Mouse (Mus musculus) limb, embryonic 15.5 days (tissue): ENCODE data around the gene Hyal2. TPM values are rescaled to one million over a fixed set of nuclear protein-coding genes. Genes with fewer than 3 reads are reported as not detected.
A peak's percentile ranks its signal among the peaks of the same experiment; 100 is the strongest.
"Not testable (repeated sequence)": the region's sequence is repeated elsewhere in the genome, so short reads cannot be mapped to it uniquely, and the experiment has no call there.

Experiments used
- ATAC-seq: fragments of 200-750 bp; cut with Nextera tagmentation; 2 replicates; pipeline ENCODE4 v1.8.0; 2017; ENCODE audit warnings: low read depth, moderate TSS enrichment; ENCODE audit not compliant: insufficient number of reproducible peaks, low FRiP score, low TSS enrichment
- H3K27ac ChIP-seq: fragments of 300-500 bp; sonication (generic); 2 replicates; pipeline ENCODE4 v1.5.1; 2015; ENCODE audit warnings: moderate library complexity, mild to moderate bottlenecking, inconsistent platforms
- H3K27me3 ChIP-seq: fragments of 300-500 bp; sonication (generic); 2 replicates; pipeline ENCODE4 v1.6.1; 2015; ENCODE audit warnings: inconsistent platforms
- H3K36me3 ChIP-seq: fragments of 300-500 bp; sonication (generic); 2 replicates; pipeline ENCODE4 v1.6.1; 2015; ENCODE audit warnings: inconsistent platforms
- H3K4me1 ChIP-seq: fragments of 300-500 bp; sonication (generic); 2 replicates; pipeline ENCODE4 v1.6.1; 2015; ENCODE audit warnings: inconsistent platforms
- H3K4me2 ChIP-seq: fragments of 300-500 bp; sonication (generic); 2 replicates; pipeline ENCODE4 v1.6.1; 2015; ENCODE audit warnings: mild to moderate bottlenecking, inconsistent platforms
- H3K4me3 ChIP-seq: fragments of 300-500 bp; sonication (generic); 2 replicates; pipeline ENCODE4 v1.5.1; 2015; ENCODE audit warnings: mild to moderate bottlenecking, inconsistent platforms
- H3K9ac ChIP-seq: fragments of 300-500 bp; sonication (generic); 2 replicates; pipeline ENCODE4 v1.6.1; 2015; ENCODE audit warnings: inconsistent platforms
- H3K9me3 ChIP-seq: fragments of 300-500 bp; sonication (generic); 2 replicates; pipeline ENCODE4 v1.6.1; 2016; ENCODE audit warnings: inconsistent platforms
- WGBS: fragments of 180-500 bp; shearing (Covaris S2); methylation state at CpG from one replicate; pipeline ENCODE4 v1.1.7; 2015; 5-methylcytosine and 5-hydroxymethylcytosine counted together
- polyA plus RNA-seq: library from polyadenylated mRNA; unstranded; fragments of >200 nt; fragmentation: Nextera tagmentation; extraction: Ambion mirVana; gene quantifications from 2 replicates; pipeline ENCODE4 v1.2.1, GENCODE M21; 2015

Hyal2 gene
- polyA plus RNA-seq, 1 experiment from 2014 or later: 101 TPM

- Histone ChIP-seq H3K9ac (peak overlapping the region; percentile 11; the same call in 1 of the 2 replicates), H3K27ac (0 out of 2 replicates have a peak overlapping the region, but pooled peaks have one; percentile 97), H3K36me3 (peaks cover 44% of the 10 kb centered on the region)
Observed at GRCm38 (mm10) chr9:107556346-107556745, 11.4 kb upstream of the Hyal2 start.

GRCm38 (mm10) chr9:107563029-107563581, 4.6 kb upstream of the Hyal2 start, which contains the start of gene Tusc2:
Gene Tusc2 (plus strand): TSS chr9:107563255.
- no peaks in the 10 kb centered on the region for H3K27me3 ChIP-seq
- H3K4me3 ChIP-seq: peak within 1 kb of the TSS; percentile 68
- peak within 1 kb of the TSS; percentile 85 for H3K4me2 ChIP-seq
- under 1% methylated on average over 46 of the region's 46 CpGs for WGBS
- peak within 1 kb of the TSS; percentile 64 for H3K27ac ChIP-seq
- H3K4me1 ChIP-seq: peaks cover 44% of the 10 kb centered on the region
- no peaks in the 10 kb centered on the region for H3K9me3 ChIP-seq
- peak within 1 kb of the TSS; percentile 67 for H3K9ac ChIP-seq
- H3K36me3 ChIP-seq: peaks cover 54% of the 10 kb centered on the region
- peak; percentile 90 for ATAC-seq

More at GRCm38 (mm10) chr9:107556346-107556745, 11.4 kb upstream of the Hyal2 start:
- Histone ChIP-seq H3K9me3 (no peaks in the 10 kb centered on the region), H3K27me3 (no peaks in the 10 kb centered on the region), H3K4me3 (peak overlapping the region; percentile 72), H3K4me2 (peak overlapping the region; percentile 89), H3K4me1 (peaks cover 49% of the 10 kb centered on the region)
- ATAC-seq: no peak
- 68% methylated on average over 3 of the region's 3 CpGs for WGBS

- Histone ChIP-seq H3K4me2 (peak overlapping the region; percentile 3; the same call in 1 of the 2 replicates), H3K4me1 (peaks cover 57% of the 10 kb centered on the region), H3K27ac (peak overlapping the region; percentile 18; the same call in 1 of the 2 replicates), H3K4me3 (0 out of 2 replicates have a peak overlapping the region, but pooled peaks have one; percentile 2), H3K36me3 (peaks cover 29% of the 10 kb centered on the region)
- WGBS: 39% methylated on average over 5 of the region's 5 CpGs
- H3K9ac ChIP-seq, H3K9me3 ChIP-seq, ATAC-seq, H3K27me3 ChIP-seq: not testable (repeated sequence)
Observed at GRCm38 (mm10) chr9:107565556-107565955, 2.2 kb upstream of the Hyal2 start.

GRCm38 (mm10) chr9:107566041-107566709, 1.6 kb upstream of the Hyal2 start:
- ATAC-seq: no peak
- H3K4me3 ChIP-seq: peak overlapping the region; percentile 2; the same call in 1 of the 2 replicates
- H3K4me2 ChIP-seq: no peak overlapping the region
- peaks cover 28% of the 10 kb centered on the region for H3K36me3 ChIP-seq
- no peak overlapping the region for H3K9ac ChIP-seq
- H3K9me3 ChIP-seq: no peaks in the 10 kb centered on the region
- H3K4me1 ChIP-seq: peaks cover 63% of the 10 kb centered on the region
- H3K27ac ChIP-seq: peak overlapping the region; percentile 92
- 61% methylated on average over 15 of the region's 15 CpGs for WGBS
- H3K27me3 ChIP-seq: no peaks in the 10 kb centered on the region

GRCm38 (mm10) chr9:107566855-107567254, 890 bp upstream of the Hyal2 start:
- Histone ChIP-seq H3K4me1 (peaks cover 67% of the 10 kb centered on the region), H3K9me3 (no peaks in the 10 kb centered on the region), H3K27me3 (no peaks in the 10 kb centered on the region), H3K4me3 (no peak overlapping the region), H3K4me2 (no peak overlapping the region), H3K36me3 (peaks cover 28% of the 10 kb centered on the region), H3K9ac (no peak overlapping the region), H3K27ac (peak overlapping the region; percentile 92)
- ATAC-seq: no peak
- WGBS: 77% methylated on average over 3 of the region's 3 CpGs

GRCm38 (mm10) chr9:107568331-107569261, 851 bp downstream of the Hyal2 start:
- peak; percentile 78 for ATAC-seq
- Histone ChIP-seq H3K36me3 (peaks cover 37% of the 10 kb centered on the region), H3K9ac (peak overlapping the region; percentile 67), H3K4me1 (peaks cover 61% of the 10 kb centered on the region), H3K27me3 (no peaks in the 10 kb centered on the region), H3K4me2 (peak overlapping the region; percentile 69), H3K4me3 (peak overlapping the region; percentile 84), H3K9me3 (no peaks in the 10 kb centered on the region), H3K27ac (peak overlapping the region; percentile 92)
- under 1% methylated on average over 41 of the region's 41 CpGs for WGBS

- peak overlapping the region; percentile 67 for H3K9ac ChIP-seq
- H3K27ac ChIP-seq: peak overlapping the region; percentile 92
- 0% methylated on average over 21 of the region's 23 CpGs for WGBS
- peak overlapping the region; percentile 84 for H3K4me3 ChIP-seq
- peak; percentile 22; the same call in 1 of the 2 replicates for ATAC-seq
- no peaks in the 10 kb centered on the region for H3K9me3 ChIP-seq
- H3K36me3 ChIP-seq: peaks cover 40% of the 10 kb centered on the region
- no peaks in the 10 kb centered on the region for H3K27me3 ChIP-seq
- H3K4me1 ChIP-seq: peaks cover 54% of the 10 kb centered on the region
- H3K4me2 ChIP-seq: peak overlapping the region; percentile 69
Observed at GRCm38 (mm10) chr9:107569270-107569669, 1.5 kb downstream of the Hyal2 start.

- no peak for ATAC-seq
- H3K4me1 ChIP-seq: peaks cover 53% of the 10 kb centered on the region
- 34% methylated on average over 13 of the region's 13 CpGs for WGBS
Observed at GRCm38 (mm10) chr9:107570016-107570415, 2.3 kb downstream of the Hyal2 start.

GRCm38 (mm10) chr9:107570845-107571244, 3.1 kb downstream of the Hyal2 start:
- H3K27ac ChIP-seq: no peak overlapping the region
- ATAC-seq: no peak
- H3K36me3 ChIP-seq: peaks cover 37% of the 10 kb centered on the region
- WGBS: 86% methylated on average over 21 of the region's 21 CpGs
- peak overlapping the region; percentile 84 for H3K4me3 ChIP-seq
- H3K4me2 ChIP-seq: peak overlapping the region; percentile 69
- H3K9ac ChIP-seq: no peak overlapping the region; the same call in 1 of the 2 replicates
- H3K4me1 ChIP-seq: peaks cover 53% of the 10 kb centered on the region
- H3K27me3 ChIP-seq: no peaks in the 10 kb centered on the region
- no peaks in the 10 kb centered on the region for H3K9me3 ChIP-seq

More at GRCm38 (mm10) chr9:107570016-107570415, 2.3 kb downstream of the Hyal2 start:
- H3K27me3 ChIP-seq: no peaks in the 10 kb centered on the region
- H3K9ac ChIP-seq: peak overlapping the region; percentile 67
- H3K4me2 ChIP-seq: peak overlapping the region; percentile 69
- peaks cover 42% of the 10 kb centered on the region for H3K36me3 ChIP-seq
- peak overlapping the region; percentile 92 for H3K27ac ChIP-seq
- peak overlapping the region; percentile 84 for H3K4me3 ChIP-seq
- no peaks in the 10 kb centered on the region for H3K9me3 ChIP-seq

- ATAC-seq: no peak
- Histone ChIP-seq H3K36me3 (peaks cover 37% of the 10 kb centered on the region), H3K4me2 (peak overlapping the region; percentile 17; the same call in 1 of the 2 replicates), H3K27me3 (no peaks in the 10 kb centered on the region), H3K9ac (no peak overlapping the region), H3K4me1 (peaks cover 54% of the 10 kb centered on the region), H3K9me3 (no peaks in the 10 kb centered on the region), H3K27ac (no peak overlapping the region), H3K4me3 (no peak overlapping the region)
- WGBS: 92% methylated on average over 22 of the region's 22 CpGs
Observed at GRCm38 (mm10) chr9:107571534-107572326, 4.0 kb downstream of the Hyal2 start.

GRCm38 (mm10) chr9:107572327-107572662, 4.5 kb downstream of the Hyal2 start:
- Histone ChIP-seq H3K9me3 (no peaks in the 10 kb centered on the region), H3K4me2 (no peak overlapping the region), H3K27me3 (no peaks in the 10 kb centered on the region), H3K9ac (no peak overlapping the region), H3K4me3 (no peak overlapping the region), H3K36me3 (peaks cover 37% of the 10 kb centered on the region), H3K27ac (no peak overlapping the region), H3K4me1 (peaks cover 54% of the 10 kb centered on the region)
- no peak for ATAC-seq
- 93% methylated on average over 2 of the region's 2 CpGs for WGBS
